Mouse (Mus musculus): Measurements from ENCODE around the gene Wnk2. TPM values are rescaled to one million over a fixed set of nuclear protein-coding genes. Genes with fewer than 3 reads are reported as not detected.
"Not testable (repeated sequence)": the region's sequence is repeated elsewhere in the genome, so short reads cannot be mapped to it uniquely, and the experiment has no call there.

Wnk2 gene
- total RNA-seq, 2 experiments from 2014 or later = 100 to 103 TPM

DNA sequence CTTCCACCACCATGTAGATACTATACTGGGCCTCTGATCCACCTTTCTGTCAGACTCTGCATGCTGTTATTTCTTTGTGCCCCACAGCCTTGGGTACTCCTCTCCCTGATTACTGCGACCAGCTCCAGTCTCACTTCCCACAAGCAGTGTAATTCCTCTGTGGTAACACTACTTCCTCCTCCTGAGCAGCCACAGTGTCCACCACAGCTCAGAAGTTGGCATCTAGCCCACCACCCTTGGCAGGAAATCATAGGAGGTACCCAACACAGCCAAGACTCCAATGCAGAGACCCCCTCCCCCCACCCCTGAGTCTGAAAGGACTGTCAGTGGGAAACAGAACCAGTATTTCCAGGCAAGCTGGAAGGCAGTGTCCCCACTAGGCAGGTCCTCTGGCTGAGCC, 47.4 kb downstream of the Wnk2 start:
- peak in 1 of 2 experiments; percentile 72 for DNase-seq (ENCODE audit: low spot score in 2 of 2)

DNA sequence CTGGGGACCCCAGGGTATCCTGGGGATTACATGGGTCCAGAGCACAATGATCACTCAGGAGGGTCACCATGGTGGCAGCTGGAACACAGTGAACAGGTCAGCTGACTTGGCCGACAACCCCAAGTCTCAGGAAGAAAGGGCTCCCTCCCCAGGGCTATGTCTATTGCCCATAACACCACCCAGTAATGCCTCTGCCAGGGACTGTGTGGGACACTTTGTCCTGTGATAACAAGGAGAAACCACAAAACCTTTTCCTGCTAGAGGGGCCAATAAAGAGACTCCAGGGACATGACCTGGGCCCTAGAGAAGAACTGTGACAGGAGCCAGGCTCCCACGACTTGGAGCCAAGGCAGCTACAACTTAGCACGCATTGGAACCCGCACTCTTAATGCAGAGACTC, 51.0 kb downstream of the Wnk2 start:
- DNase-seq (ENCODE audit: low spot score in 2 of 2) = no peak

GRCm38 (mm10) chr13:49094667-49095066, 53.1 kb downstream of the Wnk2 start:
- no peak for DNase-seq (ENCODE audit: low spot score in 2 of 2)

DNA sequence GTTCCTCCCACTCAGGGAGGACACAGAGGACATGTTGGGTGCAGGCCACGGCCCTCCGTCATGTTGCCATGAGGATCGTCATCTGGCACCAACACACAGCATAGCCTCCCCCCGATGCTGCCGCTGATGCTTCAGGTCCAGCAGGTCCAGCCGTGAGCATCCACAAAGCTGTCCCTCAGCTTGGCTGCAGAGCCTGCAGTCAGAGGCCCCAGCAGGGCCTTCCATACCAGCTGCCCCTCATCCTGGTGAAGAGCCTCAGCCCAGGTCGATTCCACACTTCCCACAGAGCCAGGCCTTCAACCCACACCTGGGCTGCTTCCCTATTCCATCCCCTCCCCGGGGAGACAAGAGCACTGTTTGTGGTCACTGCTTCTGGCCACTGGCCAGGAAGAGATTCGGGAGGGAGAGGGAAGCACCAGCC, 54.3 kb downstream of the Wnk2 start:
- DNase-seq (ENCODE audit: low spot score in 2 of 2) = no peak

DNA sequence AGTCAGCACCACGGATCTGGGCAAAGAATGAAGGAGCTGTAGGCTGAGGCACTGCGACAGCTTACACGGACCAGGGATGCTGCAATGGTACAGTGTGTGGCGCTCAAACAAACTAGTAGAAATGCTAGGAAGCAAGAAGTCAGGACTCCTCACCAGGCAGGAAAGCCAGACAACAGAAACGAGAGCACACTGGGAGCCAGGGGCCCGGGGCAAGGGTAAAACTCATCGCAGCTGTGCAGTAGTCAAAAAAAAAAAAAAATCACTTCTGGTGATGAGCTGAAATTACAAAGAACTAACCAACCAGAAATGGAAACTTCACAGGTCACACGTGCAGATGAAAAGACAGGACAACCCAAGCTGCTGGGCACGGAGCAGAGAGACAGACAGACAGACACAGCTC, 55.2 kb downstream of the Wnk2 start:
- no peak for DNase-seq (ENCODE audit: low spot score in 2 of 2)

DNA sequence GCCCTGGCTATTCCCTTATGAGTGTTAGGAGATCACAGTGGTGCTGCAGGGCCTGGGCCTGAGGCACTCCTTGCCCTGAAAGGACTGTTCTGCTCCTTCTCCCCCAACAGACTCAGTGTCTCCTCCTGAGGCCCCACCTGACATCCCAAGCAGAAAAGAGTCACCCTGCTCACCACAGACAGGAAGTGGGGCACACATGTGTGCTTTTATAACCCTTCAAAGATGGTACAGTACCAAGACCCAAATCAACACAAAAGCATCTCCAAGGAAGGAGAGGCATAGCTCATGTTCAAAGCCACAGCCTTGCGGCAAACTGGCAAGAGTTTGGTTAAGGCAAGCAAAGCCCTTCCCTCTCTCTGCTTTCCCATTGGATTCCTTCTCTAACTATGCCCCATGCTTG, 57.6 kb downstream of the Wnk2 start:
- no peak for DNase-seq (ENCODE audit: low spot score in 2 of 2)

DNA sequence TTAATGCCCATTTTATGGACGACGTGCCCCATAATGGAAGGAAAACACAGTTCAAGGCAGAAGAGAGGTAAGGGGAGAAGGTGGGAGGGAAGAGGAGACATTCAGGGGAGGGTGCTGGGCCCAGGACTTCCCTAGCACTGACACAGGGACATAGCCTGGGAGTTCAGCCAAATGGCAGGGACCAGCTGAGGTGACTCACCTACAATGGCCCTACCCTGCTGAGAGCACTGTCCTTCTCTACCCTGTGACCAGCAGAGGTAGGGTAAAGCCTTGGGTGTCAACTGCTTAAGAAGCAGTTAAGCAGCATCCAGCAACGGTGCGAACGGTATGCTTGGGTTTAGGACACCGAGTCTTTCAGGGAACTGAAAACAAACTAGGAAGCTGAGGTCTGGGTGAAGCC, 58.9 kb downstream of the Wnk2 start:
- DNase-seq (ENCODE audit: low spot score in 2 of 2) = no peak

DNA sequence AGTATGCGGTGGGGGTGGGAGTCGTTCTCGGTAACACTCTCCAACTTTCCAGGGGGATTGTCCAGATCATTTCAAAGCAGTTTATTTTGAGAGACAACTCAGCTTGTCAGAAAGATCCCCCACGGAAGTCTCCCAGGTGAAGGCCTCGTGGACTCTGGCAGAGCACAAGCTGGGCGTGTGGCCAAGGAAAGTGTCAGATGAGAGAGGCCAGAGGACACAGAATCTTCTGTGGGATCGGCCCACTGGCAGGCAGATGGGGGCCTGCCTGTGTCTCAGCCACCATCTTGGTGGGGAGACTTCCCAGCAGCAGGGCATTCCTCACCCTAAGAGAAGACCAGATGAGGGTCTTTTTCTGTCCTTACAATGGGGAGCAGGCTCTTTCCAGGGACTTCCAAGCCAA, 60.4 kb downstream of the Wnk2 start:
- no peak for DNase-seq (ENCODE audit: low spot score in 2 of 2)

DNA sequence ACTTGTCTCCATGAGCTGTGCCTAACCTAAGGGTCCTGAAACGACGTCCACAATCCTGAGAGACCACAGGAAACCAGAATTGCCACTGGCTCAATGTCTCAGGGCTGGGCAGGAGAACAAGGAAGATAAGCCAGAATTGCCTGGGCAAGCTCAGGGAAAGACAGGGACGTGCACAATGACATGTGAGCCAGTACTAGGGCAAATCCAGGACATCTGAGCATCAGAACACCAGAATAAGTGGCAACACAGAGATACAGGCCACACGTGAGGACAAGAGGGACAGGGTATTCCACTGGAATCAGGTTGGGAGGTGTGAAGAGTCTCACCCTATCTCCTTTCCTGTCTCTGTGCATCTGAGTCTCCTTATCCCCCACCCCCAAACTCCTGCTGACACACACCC, 61.4 kb downstream of the Wnk2 start:
- no peak for DNase-seq (ENCODE audit: low spot score in 2 of 2)

- no peak for DNase-seq (ENCODE audit: low spot score in 2 of 2)
These were observed 62.6 kb downstream of the Wnk2 start for GRCm38 (mm10) chr13:49085211-49085610.

DNA sequence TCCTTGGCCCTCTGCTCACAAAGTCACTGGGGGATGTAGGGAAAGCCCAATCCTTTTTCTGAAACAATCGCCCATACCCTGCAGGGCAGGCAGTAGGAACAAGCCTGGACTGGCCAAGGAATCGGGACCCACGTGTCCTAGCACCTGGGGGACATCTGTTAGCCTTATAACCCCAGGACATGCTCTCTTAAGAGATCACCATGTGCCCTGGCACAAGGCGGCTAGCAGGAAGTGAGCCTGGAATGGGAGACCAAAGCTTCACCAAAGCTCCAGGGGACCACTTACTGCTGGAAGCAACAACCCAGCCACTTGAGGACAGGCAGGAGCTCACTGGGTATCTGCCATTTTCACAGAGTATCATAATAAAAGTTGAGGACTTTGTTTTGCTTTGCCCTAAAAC, 63.0 kb downstream of the Wnk2 start:
- DNase-seq (ENCODE audit: low spot score in 2 of 2) = no peak

GRCm38 (mm10) chr13:49083941-49084340, 63.9 kb downstream of the Wnk2 start:
- DNase-seq (ENCODE audit: low spot score in 2 of 2) = peak in 1 of 2 experiments; percentile 50

GRCm38 (mm10) chr13:49082151-49082879, 65.5 kb downstream of the Wnk2 start:
- DNase-seq (ENCODE audit: low spot score in 2 of 2) = no peak

DNA sequence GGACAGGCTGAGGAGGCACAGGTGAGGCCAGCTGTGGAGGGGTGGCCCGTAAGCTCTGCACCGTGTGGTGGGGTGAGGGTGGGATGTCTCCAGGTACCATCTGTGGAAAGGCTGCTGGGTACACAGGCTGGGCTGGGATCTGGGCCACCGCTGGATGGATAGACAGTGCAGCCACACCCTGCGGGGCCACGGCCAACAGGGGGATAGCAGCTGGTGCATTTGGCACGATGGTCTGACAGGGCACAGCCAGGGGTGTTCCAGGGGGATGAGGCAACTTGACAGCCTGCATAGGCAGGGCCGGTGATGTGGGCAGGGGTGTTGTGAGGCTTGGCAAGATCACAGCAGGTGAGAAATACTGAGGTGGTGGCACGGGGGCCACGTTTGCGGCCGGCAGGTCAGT, 71.6 kb downstream of the Wnk2 start:
- DNase-seq (ENCODE audit: low spot score in 2 of 2) = no peak

- DNase-seq (ENCODE audit: low spot score in 2 of 2) = no peak
These were observed 72.4 kb downstream of the Wnk2 start for GRCm38 (mm10) chr13:49075377-49075776.

GRCm38 (mm10) chr13:49073295-49073694, 74.5 kb downstream of the Wnk2 start:
- no peak for DNase-seq (ENCODE audit: low spot score in 2 of 2)

DNA sequence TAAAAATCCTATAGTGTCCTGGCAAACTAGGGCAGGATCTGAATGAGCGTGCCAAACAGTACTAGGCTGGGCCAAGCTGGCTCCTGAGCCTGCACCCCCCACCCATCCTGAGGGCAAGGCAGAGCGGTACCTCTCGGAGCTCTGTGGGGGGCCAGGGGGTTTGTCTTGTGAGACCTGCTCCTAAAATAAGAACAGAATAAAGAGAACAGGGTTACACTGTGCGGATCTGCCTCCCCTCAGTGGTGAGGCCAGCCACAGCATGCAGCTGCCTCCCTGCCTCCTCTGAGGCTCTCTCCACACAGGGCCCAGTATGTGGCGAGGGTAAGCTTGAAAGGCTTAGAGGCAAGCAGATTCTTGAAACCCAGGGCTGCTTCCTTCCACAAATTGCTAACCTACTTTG, 76.0 kb downstream of the Wnk2 start:
- no peak for DNase-seq (ENCODE audit: low spot score in 2 of 2)

- DNase-seq (ENCODE audit: low spot score in 2 of 2) = no peak
These were observed 77.8 kb downstream of the Wnk2 start for GRCm38 (mm10) chr13:49069979-49070378.

DNA sequence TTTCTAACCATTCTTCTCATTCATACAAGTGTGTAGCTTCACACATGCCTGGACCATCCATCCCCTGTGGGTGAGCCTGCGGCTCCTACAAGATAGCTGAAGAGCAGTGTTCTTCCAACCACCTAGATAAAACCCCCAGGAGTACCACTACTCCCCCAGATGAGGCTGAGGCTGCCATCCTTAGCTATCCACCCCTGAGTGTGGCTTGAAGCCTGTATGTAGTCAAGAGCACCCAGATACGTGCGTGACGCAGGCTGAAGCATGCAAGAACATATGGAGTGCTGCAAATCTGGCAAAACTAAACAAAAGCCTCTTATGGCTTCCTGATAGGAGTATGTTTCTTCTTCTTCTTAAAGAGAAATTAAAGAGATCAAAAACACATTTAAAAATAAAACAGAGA, 78.4 kb downstream of the Wnk2 start:
- DNase-seq (ENCODE audit: low spot score in 2 of 2) = peak in 1 of 2 experiments; percentile 31

DNA sequence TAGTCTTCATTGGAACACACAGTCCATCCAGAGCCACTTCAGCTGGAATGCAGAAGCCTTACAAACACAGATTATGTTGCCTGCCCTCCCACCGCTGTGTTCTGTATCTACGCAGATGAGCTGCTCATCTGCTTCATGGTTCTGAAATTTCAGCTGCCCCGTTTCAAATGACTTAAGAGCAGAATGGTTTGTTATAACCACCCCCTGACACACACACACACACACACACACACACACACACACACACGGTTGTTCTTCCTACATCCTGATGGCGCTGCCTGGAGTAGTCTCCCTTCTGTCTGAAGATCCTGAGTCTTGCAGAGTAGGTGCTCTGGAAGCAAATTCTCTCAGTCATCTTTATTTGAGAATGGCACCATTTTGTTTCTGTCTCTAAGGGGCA, 83.6 kb downstream of the Wnk2 start:
- peak in 1 of 2 experiments; percentile 21 for DNase-seq (ENCODE audit: low spot score in 2 of 2)

DNA sequence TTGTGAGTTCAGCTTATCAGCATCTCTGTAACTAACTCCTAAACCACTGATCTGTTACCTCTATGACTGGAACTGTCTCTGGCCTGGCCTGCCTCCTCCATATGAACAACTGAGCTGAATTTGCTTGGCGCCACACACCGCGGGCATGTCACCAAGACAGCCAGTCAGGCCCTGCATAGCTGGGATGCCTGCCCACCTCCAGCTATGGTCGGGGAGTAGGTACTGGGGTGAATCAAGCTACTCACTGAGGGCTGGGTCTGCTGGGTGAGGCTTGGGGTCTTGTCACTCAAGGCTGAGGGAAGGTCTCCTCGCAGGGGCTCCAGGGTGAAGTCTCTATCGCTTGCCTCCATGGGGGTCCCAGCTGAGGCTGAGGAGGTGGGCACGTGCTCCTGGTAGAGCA, 87.4 kb downstream of the Wnk2 start:
- no peak for DNase-seq (ENCODE audit: low spot score in 2 of 2)

- DNase-seq (ENCODE audit: low spot score in 2 of 2) = no peak
These were observed 89.3 kb downstream of the Wnk2 start for GRCm38 (mm10) chr13:49058528-49058927.

- DNase-seq (ENCODE audit: low spot score in 2 of 2) = no peak
These were observed 91.5 kb downstream of the Wnk2 start for GRCm38 (mm10) chr13:49056304-49056703.

DNA sequence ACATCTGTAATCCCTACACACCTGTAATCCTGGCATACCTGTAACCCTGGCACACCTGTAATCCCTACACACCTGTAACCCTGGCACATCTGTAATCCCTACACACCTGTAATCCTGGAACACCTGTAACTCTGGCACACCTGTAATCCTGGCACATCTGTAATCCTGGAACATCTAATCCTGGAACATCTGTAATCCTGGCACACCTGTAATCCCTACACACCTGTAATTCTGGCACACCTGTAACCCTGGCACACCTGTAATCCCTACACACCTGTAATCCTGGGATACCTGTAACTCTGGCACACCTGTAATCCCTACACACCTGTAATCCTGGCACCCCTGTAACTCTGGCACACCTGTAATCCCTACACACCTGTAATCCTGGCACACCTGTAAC, 93.1 kb downstream of the Wnk2 start:
- not testable (repeated sequence) for DNase-seq (ENCODE audit: low spot score in 2 of 2)
